Mouse (Mus musculus) hindbrain, embryonic 13.5 days (tissue): ENCODE measurements around the gene Scin. TPM values are rescaled to one million over a fixed set of nuclear protein-coding genes. Genes with fewer than 3 reads are reported as not detected.
A peak's percentile ranks its signal among the peaks of the same experiment; 100 is the strongest.
"Not testable (repeated sequence)": the region's sequence is repeated elsewhere in the genome, so short reads cannot be mapped to it uniquely, and the experiment has no call there.

Source experiments
- ATAC-seq: fragments of 200-750 bp; cut with Nextera tagmentation; 2 replicates; pipeline ENCODE4 v1.8.0; 2017; ENCODE audit warnings: moderate TSS enrichment; ENCODE audit not compliant: low FRiP score
- H3K27ac ChIP-seq: fragments of 300-500 bp; sonication (generic); 2 replicates; pipeline ENCODE4 v1.5.1; 2015; ENCODE audit warnings: inconsistent platforms, mild to moderate bottlenecking, moderate library complexity
- H3K27me3 ChIP-seq: fragments of 300-500 bp; sonication (generic); 2 replicates; pipeline ENCODE4 v1.6.1; 2015; ENCODE audit warnings: mild to moderate bottlenecking, inconsistent platforms
- H3K36me3 ChIP-seq: fragments of 300-500 bp; sonication (generic); 2 replicates; pipeline ENCODE4 v1.6.1; 2015; ENCODE audit warnings: mild to moderate bottlenecking, inconsistent platforms
- H3K4me1 ChIP-seq: fragments of 300-500 bp; sonication (generic); replicated peaks from 2 replicates; pipeline ENCODE4 v1.6.1; 2015; ENCODE audit warnings: inconsistent platforms
- H3K4me2 ChIP-seq: fragments of 300-500 bp; sonication (generic); 2 replicates; pipeline ENCODE4 v1.6.1; 2015; ENCODE audit warnings: inconsistent platforms, mild to moderate bottlenecking, moderate library complexity
- H3K4me3 ChIP-seq: fragments of 300-500 bp; sonication (generic); 2 replicates; pipeline ENCODE4 v1.5.1; 2015; ENCODE audit warnings: mild to moderate bottlenecking, inconsistent platforms
- H3K9ac ChIP-seq: fragments of 300-500 bp; sonication (generic); 2 replicates; pipeline ENCODE4 v1.6.1; 2015; ENCODE audit warnings: mild to moderate bottlenecking, inconsistent platforms
- H3K9me3 ChIP-seq: fragments of 300-500 bp; sonication (generic); 2 replicates; pipeline ENCODE4 v1.6.1; 2016; ENCODE audit warnings: inconsistent platforms
- WGBS: fragments of 180-500 bp; shearing (Covaris S2); methylation state at CpG from one replicate; pipeline ENCODE4 v1.1.7; 2015; 5-methylcytosine and 5-hydroxymethylcytosine counted together
- polyA plus RNA-seq: library from polyadenylated mRNA; unstranded; fragments of >200 nt; fragmentation: Nextera tagmentation; extraction: Ambion mirVana; gene quantifications from 2 replicates; pipeline ENCODE4 v1.2.1, GENCODE M21; 2015

Scin gene
- polyA plus RNA-seq: 0.09 and 0.22 TPM in 2 replicates

- peaks cover 17% of the 10 kb centered on the region for H3K4me1 ChIP-seq
- H3K27me3 ChIP-seq: peaks cover 33% of the 10 kb centered on the region
- H3K9me3 ChIP-seq: no peaks in the 10 kb centered on the region
- H3K27ac ChIP-seq: no peak within 1 kb of the TSS
- no peaks in the 10 kb centered on the region for H3K36me3 ChIP-seq
- peak within 1 kb of the TSS; percentile 65 for H3K9ac ChIP-seq
- peak within 1 kb of the TSS; percentile 84 for H3K4me2 ChIP-seq
- ATAC-seq: peak; percentile 46; the same call in 1 of the 2 replicates
- H3K4me3 ChIP-seq: peak within 1 kb of the TSS; percentile 46
- WGBS: 2% methylated on average over 39 of the region's 39 CpGs
These were observed at the start of gene Scin for GRCm38 (mm10) chr12:40133573-40134271. Gene Scin (minus strand): TSS chr12:40134228.

GRCm38 (mm10) chr12:40177089-40177488 lies 43.1 kb upstream of the Scin start:
- 68% methylated on average over 6 of the region's 6 CpGs for WGBS
- Histone ChIP-seq H3K27me3 (no peaks in the 10 kb centered on the region), H3K4me1 (no peaks in the 10 kb centered on the region), H3K36me3 (no peaks in the 10 kb centered on the region), H3K4me3 (no peak overlapping the region), H3K27ac (no peak overlapping the region), H3K9ac (no peak overlapping the region), H3K4me2 (no peak overlapping the region), H3K9me3 (peaks cover 6% of the 10 kb centered on the region; the same call in 1 of the 2 replicates)
- no peak for ATAC-seq

GRCm38 (mm10) chr12:40176158-40176557 lies 42.1 kb upstream of the Scin start:
- no peak overlapping the region for H3K4me3 ChIP-seq
- no peaks in the 10 kb centered on the region for H3K36me3 ChIP-seq
- 87% methylated on average over 2 of the region's 2 CpGs for WGBS
- H3K27ac ChIP-seq: no peak overlapping the region
- H3K4me1 ChIP-seq: no peaks in the 10 kb centered on the region
- H3K27me3 ChIP-seq: no peaks in the 10 kb centered on the region
- H3K9me3 ChIP-seq: peaks cover 4% of the 10 kb centered on the region; the same call in 1 of the 2 replicates
- no peak overlapping the region for H3K9ac ChIP-seq
- ATAC-seq: no peak
- no peak overlapping the region for H3K4me2 ChIP-seq

GRCm38 (mm10) chr12:40175171-40175570 lies 41.1 kb upstream of the Scin start:
- not testable (repeated sequence) for H3K27ac ChIP-seq, ATAC-seq, H3K4me3 ChIP-seq, H3K9me3 ChIP-seq, H3K36me3 ChIP-seq, H3K4me2 ChIP-seq, H3K4me1 ChIP-seq, H3K27me3 ChIP-seq, H3K9ac ChIP-seq
- 61% methylated on average over 1 of the region's 1 CpGs for WGBS

- 88% methylated on average over 2 of the region's 2 CpGs for WGBS
- H3K9ac ChIP-seq: no peak overlapping the region
- no peaks in the 10 kb centered on the region for H3K27me3 ChIP-seq
- no peak overlapping the region for H3K4me2 ChIP-seq
- H3K36me3 ChIP-seq: no peaks in the 10 kb centered on the region
- no peak overlapping the region for H3K27ac ChIP-seq
- no peak overlapping the region for H3K4me3 ChIP-seq
- no peak for ATAC-seq
- no peaks in the 10 kb centered on the region for H3K4me1 ChIP-seq
- no peaks in the 10 kb centered on the region for H3K9me3 ChIP-seq
These were observed 37.6 kb upstream of the Scin start for GRCm38 (mm10) chr12:40171637-40172036.

GRCm38 (mm10) chr12:40169675-40170074 lies 35.6 kb upstream of the Scin start:
- H3K4me1 ChIP-seq: no peaks in the 10 kb centered on the region
- H3K36me3 ChIP-seq: no peaks in the 10 kb centered on the region
- no peak overlapping the region for H3K4me2 ChIP-seq
- H3K27ac ChIP-seq: no peak overlapping the region
- H3K9me3 ChIP-seq: no peaks in the 10 kb centered on the region
- no peaks in the 10 kb centered on the region for H3K27me3 ChIP-seq
- no peak overlapping the region for H3K4me3 ChIP-seq
- WGBS: 100% methylated on average over 1 of the region's 1 CpGs
- ATAC-seq: no peak
- H3K9ac ChIP-seq: no peak overlapping the region

GRCm38 (mm10) chr12:40164621-40165020 lies 30.6 kb upstream of the Scin start:
- 14% methylated on average over 2 of the region's 2 CpGs for WGBS
- 0 out of 2 replicates have a peak, but pooled peaks have one; percentile 54 for ATAC-seq

GRCm38 (mm10) chr12:40160777-40161176 lies 26.7 kb upstream of the Scin start:
- WGBS: 87% methylated on average over 2 of the region's 2 CpGs
- Histone ChIP-seq H3K27ac (no peak overlapping the region), H3K4me2 (no peak overlapping the region), H3K9ac (no peak overlapping the region), H3K4me1 (no peaks in the 10 kb centered on the region), H3K4me3 (no peak overlapping the region), H3K9me3 (no peaks in the 10 kb centered on the region), H3K27me3 (no peaks in the 10 kb centered on the region), H3K36me3 (no peaks in the 10 kb centered on the region)
- ATAC-seq: no peak

More at GRCm38 (mm10) chr12:40164621-40165020, 30.6 kb upstream of the Scin start:
- H3K27me3 ChIP-seq: no peaks in the 10 kb centered on the region
- no peaks in the 10 kb centered on the region for H3K4me1 ChIP-seq
- no peak overlapping the region for H3K4me3 ChIP-seq
- no peak overlapping the region for H3K9ac ChIP-seq
- no peaks in the 10 kb centered on the region for H3K9me3 ChIP-seq
- no peak overlapping the region for H3K27ac ChIP-seq
- H3K36me3 ChIP-seq: no peaks in the 10 kb centered on the region
- no peak overlapping the region for H3K4me2 ChIP-seq

- Histone ChIP-seq H3K27me3 (no peaks in the 10 kb centered on the region), H3K27ac (no peak overlapping the region), H3K4me3 (no peak overlapping the region), H3K4me2 (no peak overlapping the region), H3K9me3 (no peaks in the 10 kb centered on the region), H3K4me1 (no peaks in the 10 kb centered on the region), H3K9ac (no peak overlapping the region), H3K36me3 (no peaks in the 10 kb centered on the region)
- 94% methylated on average over 6 of the region's 6 CpGs for WGBS
- no peak for ATAC-seq
These were observed 20.2 kb upstream of the Scin start for GRCm38 (mm10) chr12:40154188-40154587.

- no peaks in the 10 kb centered on the region for H3K27me3 ChIP-seq
- no peak overlapping the region for H3K27ac ChIP-seq
- no peaks in the 10 kb centered on the region for H3K9me3 ChIP-seq
- 90% methylated on average over 8 of the region's 8 CpGs for WGBS
- H3K4me2 ChIP-seq: no peak overlapping the region
- ATAC-seq: no peak
- H3K4me1 ChIP-seq: no peaks in the 10 kb centered on the region
- H3K9ac ChIP-seq: no peak overlapping the region
- no peaks in the 10 kb centered on the region for H3K36me3 ChIP-seq
- no peak overlapping the region for H3K4me3 ChIP-seq
These were observed 18.5 kb upstream of the Scin start for GRCm38 (mm10) chr12:40152353-40153069.

- 82% methylated on average over 4 of the region's 4 CpGs for WGBS
- H3K4me1 ChIP-seq: no peaks in the 10 kb centered on the region
- H3K27ac ChIP-seq: no peak overlapping the region
- no peaks in the 10 kb centered on the region for H3K27me3 ChIP-seq
- H3K4me2 ChIP-seq: no peak overlapping the region
- no peaks in the 10 kb centered on the region for H3K36me3 ChIP-seq
- ATAC-seq: no peak
- no peak overlapping the region for H3K4me3 ChIP-seq
- H3K9ac ChIP-seq: no peak overlapping the region
- no peaks in the 10 kb centered on the region for H3K9me3 ChIP-seq
These were observed 13.3 kb upstream of the Scin start for GRCm38 (mm10) chr12:40147319-40147718.

- 85% methylated on average over 5 of the region's 5 CpGs for WGBS
- H3K36me3 ChIP-seq: no peaks in the 10 kb centered on the region
- no peak overlapping the region for H3K4me3 ChIP-seq
- H3K9ac ChIP-seq: no peak overlapping the region
- H3K9me3 ChIP-seq: no peaks in the 10 kb centered on the region
- H3K4me2 ChIP-seq: no peak overlapping the region
- no peaks in the 10 kb centered on the region for H3K4me1 ChIP-seq
- ATAC-seq: no peak
- H3K27me3 ChIP-seq: no peaks in the 10 kb centered on the region
- H3K27ac ChIP-seq: no peak overlapping the region
These were observed 12.5 kb upstream of the Scin start for GRCm38 (mm10) chr12:40146510-40146909.

- Histone ChIP-seq H3K4me3 (no peak overlapping the region), H3K9me3 (no peaks in the 10 kb centered on the region), H3K27ac (no peak overlapping the region), H3K4me2 (no peak overlapping the region), H3K4me1 (no peaks in the 10 kb centered on the region), H3K9ac (no peak overlapping the region), H3K27me3 (no peaks in the 10 kb centered on the region), H3K36me3 (no peaks in the 10 kb centered on the region)
- WGBS: 81% methylated on average over 5 of the region's 5 CpGs
- ATAC-seq: no peak
These were observed 6.7 kb upstream of the Scin start for GRCm38 (mm10) chr12:40140706-40141105.
